ENCODE assay signal across 8 mouse cellular contexts in genomic region chr15:100227663-100228534, GRCm38 (mm10). TPM values are rescaled to one million over a fixed set of nuclear protein-coding genes. Genes with fewer than 3 reads are reported as not detected.
DNase-seq lines count a peak whose midpoint lies in the region; ATAC-seq and TF ChIP-seq lines count a peak whose summit lies in the region.

Gene Atf1 (plus strand): TSS chr15:100227819.

- TF ChIP-seq CTCF in kidney, postnatal 0 days (IDR thresholded peaks at IDR 0.05; ENCODE audit: low read depth) = peak; percentile 46; the same call in 1 of the 2 replicates
- peak; percentile 64 for TF ChIP-seq CTCF in liver, embryonic 14.5 days (IDR thresholded peaks at IDR 0.05; ENCODE audit: low read depth)

- H3K9me3 ChIP-seq in heart, embryonic 13.5 days = peaks cover 12% of the 10 kb centered on the region
- no peaks in the 10 kb centered on the region for H3K9me3 ChIP-seq in kidney, postnatal 0 days (replicated peaks; ENCODE audit: low read length)
- no peaks in the 10 kb centered on the region for H3K9me3 ChIP-seq in liver, embryonic 14.5 days (ENCODE audit: control insufficient read depth, low read length)
- H3K9me3 ChIP-seq in stomach, embryonic 15.5 days = no peaks in the 10 kb centered on the region

- peaks cover 10% of the 10 kb centered on the region; the same call in 1 of the 2 replicates for H3K4me1 ChIP-seq in brown adipose tissue, adult 24 weeks (ENCODE audit: control insufficient read depth, insufficient read depth, insufficient read length, low read length)
- peaks cover 50% of the 10 kb centered on the region for H3K4me1 ChIP-seq in heart, embryonic 13.5 days
- H3K4me1 ChIP-seq in kidney, postnatal 0 days (replicated peaks; ENCODE audit: insufficient read depth, low read length) = 0 out of 2 replicates have a peak, but pooled peaks cover 6% of the 10 kb centered on the region
- H3K4me1 ChIP-seq in liver, embryonic 14.5 days (replicated peaks; ENCODE audit: control insufficient read depth in 2 of 2, insufficient read depth in 2 of 2, low read length in 1 of 2) = peaks cover 39 to 41% of the 10 kb centered on the region in 2 experiments
- H3K4me1 ChIP-seq in stomach, embryonic 15.5 days = peaks cover 16% of the 10 kb centered on the region

- WGBS in heart, embryonic 13.5 days = under 1% methylated on average over 61 of the region's 133 CpGs
- under 1% methylated on average over 76 of the region's 133 CpGs for WGBS in kidney, postnatal 0 days
- under 1% methylated on average over 84 of the region's 133 CpGs for WGBS in liver, embryonic 14.5 days (ENCODE audit: insufficient replicate concordance)
- under 1% methylated on average over 100 of the region's 133 CpGs for WGBS in stomach, embryonic 15.5 days

- peak within 1 kb of the TSS; percentile 71 for H3K4me2 ChIP-seq in heart, embryonic 13.5 days
- peak within 1 kb of the TSS; percentile 57 for H3K4me2 ChIP-seq in kidney, postnatal 0 days (ENCODE audit: low read length)
- peak within 1 kb of the TSS; percentile 95 for H3K4me2 ChIP-seq in liver, embryonic 14.5 days (ENCODE audit: low read depth)
- H3K4me2 ChIP-seq in stomach, embryonic 15.5 days = peak within 1 kb of the TSS; percentile 78

- H3K27ac ChIP-seq in brown adipose tissue, adult 24 weeks (replicated peaks; ENCODE audit: low read depth, low read length) = peak within 1 kb of the TSS; percentile 99
- peak within 1 kb of the TSS; percentile 100 for H3K27ac ChIP-seq in heart, embryonic 13.5 days (replicated peaks)
- peak within 1 kb of the TSS; percentile 100 for H3K27ac ChIP-seq in kidney, postnatal 0 days
- H3K27ac ChIP-seq in liver, embryonic 14.5 days = peak within 1 kb of the TSS; percentile 98
- peak within 1 kb of the TSS; percentile 100 for H3K27ac ChIP-seq in stomach, embryonic 15.5 days

- no peaks in the 10 kb centered on the region for H3K27me3 ChIP-seq in heart, embryonic 13.5 days (replicated peaks)
- no peaks in the 10 kb centered on the region for H3K27me3 ChIP-seq in kidney, postnatal 0 days (ENCODE audit: insufficient read depth, low read length)
- no peaks in the 10 kb centered on the region for H3K27me3 ChIP-seq in liver, embryonic 14.5 days (ENCODE audit: control insufficient read depth, insufficient read depth, low read length)
- H3K27me3 ChIP-seq in stomach, embryonic 15.5 days (replicated peaks) = no peaks in the 10 kb centered on the region

- no peak for TF ChIP-seq EP300 in liver, embryonic 14.5 days (IDR thresholded peaks at IDR 0.05; ENCODE audit: low read depth)

- H3K36me3 ChIP-seq in heart, embryonic 13.5 days = peaks cover 22% of the 10 kb centered on the region
- 0 out of 2 replicates have a peak, but pooled peaks cover 4% of the 10 kb centered on the region for H3K36me3 ChIP-seq in kidney, postnatal 0 days (ENCODE audit: insufficient read depth, low read length)
- H3K36me3 ChIP-seq in liver, embryonic 14.5 days (replicated peaks; ENCODE audit: control insufficient read depth, insufficient read depth, low read depth) = peaks cover 4% of the 10 kb centered on the region
- no peaks in the 10 kb centered on the region for H3K36me3 ChIP-seq in stomach, embryonic 15.5 days

- DNase-seq in CD8-positive naive resting alpha-beta T cell, adult 2 months (ENCODE audit: low read depth in 2 of 2, low spot score in 2 of 2) = peak; percentile 82 to 89
- DNase-seq in kidney, postnatal 0 days (ENCODE audit: low spot score) = peak; percentile 92
- DNase-seq in liver, embryonic 14.5 days (ENCODE audit: low read depth in 3 of 3, low spot score in 3 of 3) = peak; percentile 74 to 77 (median 77)
- DNase-seq in neural tube, embryonic 10.5 days (ENCODE audit: extremely low spot score, low spot score) = peak; percentile 91

- H3K4me3 ChIP-seq in brown adipose tissue, adult 24 weeks (ENCODE audit: insufficient read depth, low read depth, low read length) = peak within 1 kb of the TSS; percentile 97
- peak within 1 kb of the TSS; percentile 78 for H3K4me3 ChIP-seq in heart, embryonic 13.5 days
- peak within 1 kb of the TSS; percentile 85 for H3K4me3 ChIP-seq in kidney, postnatal 0 days (replicated peaks; ENCODE audit: low read depth, low read length)
- peak within 1 kb of the TSS; percentile 91 to 92 for H3K4me3 ChIP-seq in liver, embryonic 14.5 days (ENCODE audit: insufficient read depth in 1 of 2, low read depth in 2 of 2, low read length in 2 of 2)
- H3K4me3 ChIP-seq in stomach, embryonic 15.5 days (replicated peaks) = peak within 1 kb of the TSS; percentile 86

- ATAC-seq in erythroid progenitor cell, adult 5-6 weeks (replicated peaks; ENCODE audit: low FRiP score, poor library complexity, severe bottlenecking) = peak; percentile 70
- ATAC-seq in heart, embryonic 13.5 days (ENCODE audit: extremely low read depth, insufficient number of reproducible peaks, low FRiP score, low TSS enrichment) = peak; percentile 81
- peak; percentile 82 for ATAC-seq in kidney, postnatal 0 days (replicated peaks; ENCODE audit: low FRiP score, low read depth)
- ATAC-seq in liver, embryonic 14.5 days (ENCODE audit: insufficient read depth) = peak; percentile 77
- ATAC-seq in stomach, embryonic 15.5 days (ENCODE audit: insufficient read depth, low FRiP score, low read depth) = peak; percentile 79

- peak within 1 kb of the TSS; percentile 99 for H3K9ac ChIP-seq in heart, embryonic 13.5 days
- H3K9ac ChIP-seq in kidney, postnatal 0 days (ENCODE audit: low read depth, low read length) = peak within 1 kb of the TSS; percentile 97
- H3K9ac ChIP-seq in liver, embryonic 14.5 days (replicated peaks) = peak within 1 kb of the TSS; percentile 81
- H3K9ac ChIP-seq in stomach, embryonic 15.5 days = peak within 1 kb of the TSS; percentile 100

RNA-seq across cellular contexts. Expression of gene Atf1, which starts in this region (rescaled TPM):
- 22.4 and 29.0 TPM in 2 replicates for polyA plus RNA-seq in brown adipose tissue, adult 24 weeks (2012; ENCODE audit: insufficient read depth, insufficient read length, missing spikeins)
- total RNA-seq in erythroid progenitor cell, adult 5-6 weeks (2015; ENCODE audit: low replicate concordance) = 101 and 105 TPM in 2 replicates
- total RNA-seq in erythroid progenitor cell, adult 5-6 weeks (2017; ENCODE audit: low replicate concordance) = 120 and 131 TPM in 2 replicates
- 30.3 and 34.4 TPM in 2 replicates for polyA plus RNA-seq in heart, embryonic 13.5 days (2015; fragmentation: Nextera tagmentation; extraction: Ambion mirVana)
- polyA plus RNA-seq in kidney, postnatal 0 days (2015; fragmentation: Nextera tagmentation; extraction: Ambion mirVana) = 30.2 and 33.9 TPM in 2 replicates
- 21.3 and 29.7 TPM in 2 replicates for polyA plus RNA-seq in liver, embryonic 14.5 days (2012; rRNA removed)
- polyA plus RNA-seq in liver, embryonic 14.5 days (2014; fragmentation: Nextera tagmentation; extraction: Ambion mirVana) = 24.9 and 27.6 TPM in 2 replicates
- polyA plus RNA-seq in stomach, embryonic 15.5 days (2015; fragmentation: Nextera tagmentation; extraction: Ambion mirVana) = 46.9 and 52.6 TPM in 2 replicates

Comparison
In these comparisons a context has a peak if more than half of its experiments do, and no peak if none do; other contexts are left out.
1. Peak in every context shown above with its lines: DNase-seq, ATAC-seq, H3K4me3 ChIP-seq and H3K27ac ChIP-seq.